Mouse (Mus musculus) telencephalon, adult 2 months (tissue): ENCODE measurements around the gene Fads2.

Source experiments
- DNase-seq: peaks from one replicate; pipeline ENCODE4 v3.0.0-alpha.2; 2011; ENCODE audit warnings: low read depth, low spot score

Fads2 gene

DNA sequence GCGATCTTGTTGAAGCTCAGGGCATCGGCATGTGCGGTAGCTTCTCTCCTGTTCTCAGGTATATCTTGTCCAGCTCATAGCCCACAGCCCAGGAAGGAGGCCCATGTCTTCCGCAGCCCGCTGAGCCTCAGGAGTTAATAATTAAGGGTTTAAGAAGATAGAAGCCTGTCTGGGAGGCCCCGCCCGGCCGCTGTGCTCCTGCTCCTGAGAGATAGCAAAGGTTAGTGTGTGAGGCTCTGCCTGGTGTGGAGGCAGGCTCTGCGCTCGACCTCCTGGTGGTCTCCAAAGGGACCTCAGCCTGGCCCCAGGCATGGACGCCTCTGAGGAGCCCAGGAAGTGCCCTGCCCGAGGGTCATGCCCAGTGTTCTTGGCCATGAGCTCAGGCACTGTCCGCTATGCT, 86.7 kb downstream of the Fads2 start:
- DNase-seq, result no peak

DNA sequence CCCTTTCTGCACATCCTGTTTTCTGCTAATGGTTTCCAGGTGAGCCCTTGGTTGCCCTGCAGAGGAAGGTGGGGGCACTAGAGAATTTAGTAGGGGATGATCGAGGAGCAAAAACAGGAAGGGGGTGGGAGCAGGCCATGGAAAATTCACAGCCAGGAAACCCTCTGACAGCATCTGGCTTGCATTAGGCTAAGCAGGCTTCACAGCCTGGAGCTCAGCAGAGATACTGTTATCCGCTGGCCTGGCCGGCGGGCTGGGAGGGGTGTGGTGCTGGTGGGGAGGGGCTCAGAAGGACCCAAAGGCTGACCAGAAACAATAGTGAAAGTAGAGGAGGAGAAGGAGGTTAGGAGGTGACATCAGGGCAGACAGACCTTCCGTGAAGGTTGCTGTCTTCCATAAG, 87.6 kb downstream of the Fads2 start:
- no peak for DNase-seq

DNA sequence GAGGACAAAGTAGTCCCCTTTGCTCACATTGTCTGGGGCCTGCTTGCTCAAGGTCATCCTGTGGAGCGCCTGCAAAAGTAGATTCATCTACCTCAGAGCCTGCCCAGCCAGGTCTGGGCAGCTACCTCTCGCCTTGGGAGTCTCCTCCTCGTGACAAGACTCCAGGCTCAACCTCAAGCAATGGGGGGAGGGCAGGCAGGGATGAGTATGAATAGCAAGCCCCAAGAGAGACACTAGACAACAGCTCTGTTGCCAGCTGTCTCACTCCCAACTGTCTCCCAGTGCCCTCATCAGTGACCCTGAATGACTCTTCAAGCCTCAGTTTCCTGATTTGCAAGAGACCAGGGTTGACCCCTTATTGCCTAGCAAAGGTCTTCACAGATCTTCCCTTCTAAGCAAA, 88.2 kb downstream of the Fads2 start:
- DNase-seq, result no peak

DNA sequence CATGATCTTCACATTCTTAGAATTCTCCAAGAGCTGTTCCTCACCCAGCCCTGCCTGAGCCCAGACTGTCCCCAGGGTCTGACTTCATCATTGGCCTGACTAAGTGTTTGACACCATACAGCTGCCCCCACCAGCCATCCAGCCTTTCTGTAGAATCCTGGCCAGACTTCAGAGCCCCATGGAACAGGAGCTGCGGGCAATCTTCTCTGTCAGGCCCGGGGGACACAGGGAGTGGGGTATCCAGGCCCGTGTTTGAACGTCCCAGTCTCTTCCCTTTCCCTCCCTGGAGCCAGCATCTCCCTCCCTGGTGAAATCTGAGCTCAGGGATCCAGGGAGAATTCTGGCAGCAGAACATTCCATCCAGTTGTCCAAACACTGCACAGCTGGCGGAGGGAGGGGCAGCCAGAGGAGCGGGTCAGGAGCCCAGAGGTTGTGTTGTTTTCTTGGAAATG, 88.7 kb downstream of the Fads2 start:
- no peak for DNase-seq
